Mouse (Mus musculus) heart, adult 8-10 months (tissue): Measurements from ENCODE around the gene Mlf1. TPM values are rescaled to one million over a fixed set of nuclear protein-coding genes. Genes with fewer than 3 reads are reported as not detected.

ENCODE experiments used
- DNase-seq: peaks from one replicate; pipeline ENCODE4 v3.0.0; 2022; ENCODE audit warnings: low spot score
- total RNA-seq, 4 experiments: library from RNA; stranded (reverse); gene quantifications; 2 replicates each; pipeline ENCODE4 v1.2.4; 2022

Gene Mlf1
- total RNA-seq, 4 experiments from 2014 or later, result 135 to 199 (median 160) TPM

- DNase-seq, result no peak
Observed at GRCm38 (mm10) chr3:67447143-67447542, 73.2 kb downstream of the Mlf1 start.

Other genes with a start within 250 kb of the Mlf1 start
- not detected for gene Gm17402, start 1.1 kb downstream of the Mlf1 start, total RNA-seq
- 100 to 1,000 TPM; 204 to 236 (median 226) TPM for gene Gfm1, start 56.0 kb downstream of the Mlf1 start, total RNA-seq
- gene Lxn, start 89.8 kb downstream of the Mlf1 start, total RNA-seq, result 1 to 10 TPM; 1.9 to 4.3 (median 3.3) TPM
- 1 to 10 TPM in 2 of 4 experiments, under 1 TPM in 2; 0.46 to 1.4 (median 0.90) TPM for gene Rarres1, start 141.4 kb downstream of the Mlf1 start, total RNA-seq
- 10 to 100 TPM; 21.8 to 30.5 (median 26.6) TPM for gene Mfsd1, start 208.6 kb downstream of the Mlf1 start, total RNA-seq